Mouse (Mus musculus) MEL (cell line): ENCODE measurements around the gene Sox6. TPM values are rescaled to one million over a fixed set of nuclear protein-coding genes. Genes with fewer than 3 reads are reported as not detected.

Experiments
- DNase-seq: peaks from one replicate; pipeline ENCODE4 v3.0.0; 2011; ENCODE audit warnings: low read depth, low spot score
- H3K27ac ChIP-seq: 2 replicates; pipeline ENCODE4 v1.5.1; 2012; ENCODE audit warnings: low read depth, mild to moderate bottlenecking, control low read depth, low read length, moderate library complexity; ENCODE audit not compliant: control insufficient read depth
- H3K27me3 ChIP-seq, 2 experiments: fragments of 150-350 bp in 1 of 2; sonication (generic) in 1 of 2; 2 replicates each; pipeline ENCODE4 v1.6.1; 2012; ENCODE audit warnings: low read length in 2 of 2, mild to moderate bottlenecking in 2 of 2, improper control_type of control experiment in 1 of 2, moderate library complexity in 1 of 2; ENCODE audit not compliant: insufficient read depth in 2 of 2, control insufficient read depth in 1 of 2
- H3K36me3 ChIP-seq, 2 experiments: 2 replicates each; pipeline ENCODE4 v1.6.1; 2012 to 2014; ENCODE audit warnings: low read length in 2 of 2, improper control_type of control experiment in 1 of 2, inconsistent platforms in 1 of 2, mild to moderate bottlenecking in 1 of 2; ENCODE audit not compliant: insufficient read depth in 2 of 2, control insufficient read depth in 1 of 2
- H3K4me1 ChIP-seq, 2 experiments: fragments of 150-350 bp in 1 of 2; sonication (generic) in 1 of 2; 2 replicates each; pipeline ENCODE4 v1.6.1; 2012; ENCODE audit warnings: low read length in 2 of 2, improper control_type of control experiment in 1 of 2, mild to moderate bottlenecking in 1 of 2; ENCODE audit not compliant: insufficient read depth in 2 of 2, control insufficient read depth in 1 of 2
- H3K4me3 ChIP-seq, 2 experiments: fragments of 150-350 bp in 1 of 2; sonication (generic) in 1 of 2; 2 replicates each; pipeline ENCODE4 v1.5.1; 2012; ENCODE audit warnings: low read depth in 2 of 2, low read length in 2 of 2, mild to moderate bottlenecking in 2 of 2, moderate library complexity in 2 of 2, control low read depth in 1 of 2, improper control_type of control experiment in 1 of 2; ENCODE audit not compliant: control insufficient read depth in 1 of 2, insufficient read depth in 1 of 2
- H3K79me2 ChIP-seq: 2 replicates; pipeline ENCODE4 v1.6.1; 2012; ENCODE audit warnings: mild to moderate bottlenecking, low read length, moderate library complexity; ENCODE audit not compliant: control insufficient read depth, poor library complexity, insufficient read depth
- H3K9ac ChIP-seq: 2 replicates; pipeline ENCODE4 v1.6.1; 2012; ENCODE audit warnings: low read depth, mild to moderate bottlenecking, control low read depth, low read length, moderate library complexity; ENCODE audit not compliant: control insufficient read depth, poor library complexity, severe bottlenecking
- H3K9me3 ChIP-seq: fragments of 150-350 bp; sonication (generic); replicated peaks from 2 replicates; pipeline ENCODE4 v1.6.1; 2012; ENCODE audit warnings: mild to moderate bottlenecking, low read length, improper control_type of control experiment, moderate library complexity; ENCODE audit not compliant: insufficient read depth
- BHLHE40 ChIP-seq: IDR thresholded peaks from 2 replicates; pipeline ENCODE4 v1.6.1; 2012; ENCODE audit warnings: low read depth, mild to moderate bottlenecking, inconsistent platforms, low read length, improper control_type of control experiment, borderline replicate concordance
- E2F4 ChIP-seq: IDR thresholded peaks from 2 replicates; pipeline ENCODE4 v1.6.1; 2011; ENCODE audit warnings: low read depth, low read length, improper control_type of control experiment, borderline replicate concordance
- ELF1 ChIP-seq: IDR thresholded peaks from 2 replicates; pipeline ENCODE4 v1.6.1; 2014; ENCODE audit warnings: low read depth, mild to moderate bottlenecking, inconsistent platforms, low read length, improper control_type of control experiment, moderate library complexity
- EP300 ChIP-seq, 2 experiments: IDR thresholded peaks; 2 replicates each; pipeline ENCODE4 v1.6.1; 2011; ENCODE audit warnings: improper control_type of control experiment in 2 of 2, low read length in 2 of 2, low read depth in 1 of 2, mild to moderate bottlenecking in 1 of 2
- GATA1 ChIP-seq: IDR thresholded peaks from 2 replicates; pipeline ENCODE4 v1.6.1; 2011; ENCODE audit warnings: low read depth, low read length, improper control_type of control experiment
- MAFK ChIP-seq: IDR thresholded peaks from 2 replicates; pipeline ENCODE4 v1.6.1; 2011; ENCODE audit warnings: low read depth, mild to moderate bottlenecking, low read length, improper control_type of control experiment, borderline replicate concordance
- MAX ChIP-seq: IDR thresholded peaks from 2 replicates; pipeline ENCODE4 v1.6.1; 2011; ENCODE audit warnings: low read length, improper control_type of control experiment
- MAZ ChIP-seq: IDR thresholded peaks from 2 replicates; pipeline ENCODE4 v1.6.1; 2012; ENCODE audit warnings: low read depth, mild to moderate bottlenecking, inconsistent platforms, low read length, improper control_type of control experiment
- MEF2A ChIP-seq: IDR thresholded peaks from 2 replicates; pipeline ENCODE4 v1.6.1; 2014; ENCODE audit warnings: low read depth, mild to moderate bottlenecking, inconsistent platforms, low read length, improper control_type of control experiment; ENCODE audit not compliant: poor library complexity, insufficient replicate concordance, severe bottlenecking; ENCODE audit errors: extremely low read depth
- MXI1 ChIP-seq: IDR thresholded peaks from 2 replicates; pipeline ENCODE4 v1.6.1; 2011; ENCODE audit warnings: mild to moderate bottlenecking, low read depth, low read length, improper control_type of control experiment
- MYB ChIP-seq: IDR thresholded peaks from 2 replicates; pipeline ENCODE4 v1.6.1; 2011; ENCODE audit warnings: mild to moderate bottlenecking, low read depth, low read length, improper control_type of control experiment
- POLR2A ChIP-seq, 2 experiments: IDR thresholded peaks; 2 replicates each; pipeline ENCODE4 v1.6.1; 2011 to 2012; ENCODE audit warnings: low read length in 2 of 2, mild to moderate bottlenecking in 2 of 2, control low read depth in 1 of 2, improper control_type of control experiment in 1 of 2, low read depth in 1 of 2, moderate library complexity in 1 of 2; ENCODE audit not compliant: control insufficient read depth in 1 of 2, insufficient read depth in 1 of 2, poor library complexity in 1 of 2
- POLR2AphosphoS2 ChIP-seq: IDR thresholded peaks from 2 replicates; pipeline ENCODE4 v1.6.1; 2011; ENCODE audit warnings: low read length, improper control_type of control experiment
- SMC3 ChIP-seq: IDR thresholded peaks from 2 replicates; pipeline ENCODE4 v1.6.1; 2011; ENCODE audit warnings: low read depth, low read length, improper control_type of control experiment
- TCF12 ChIP-seq: IDR thresholded peaks from 2 replicates; pipeline ENCODE4 v1.6.1; 2014; ENCODE audit warnings: low read depth, mild to moderate bottlenecking, inconsistent platforms, low read length, improper control_type of control experiment, moderate library complexity
- UBTF ChIP-seq: IDR thresholded peaks from 2 replicates; pipeline ENCODE4 v1.6.1; 2012; ENCODE audit warnings: low read depth, mild to moderate bottlenecking, inconsistent platforms, low read length, improper control_type of control experiment, moderate library complexity, borderline replicate concordance; ENCODE audit not compliant: insufficient read depth
- USF1 ChIP-seq: IDR thresholded peaks from 2 replicates; pipeline ENCODE4 v1.6.1; 2014; ENCODE audit warnings: low read depth, mild to moderate bottlenecking, inconsistent platforms, low read length, improper control_type of control experiment, moderate library complexity
- ZC3H11A ChIP-seq: IDR thresholded peaks from 2 replicates; pipeline ENCODE4 v1.6.1; 2012; ENCODE audit warnings: low read depth, mild to moderate bottlenecking, inconsistent platforms, low read length, improper control_type of control experiment
- polyA plus RNA-seq, 2 experiments: library from polyadenylated mRNA; stranded (reverse) in 1 of 2; unstranded in 1 of 2; fragments of >175 nt in 1 of 2; fragments of >200 nt in 1 of 2; gene quantifications; 2 replicates each; pipeline versions ENCODE4 v1.2.1 to v1.2.4; 2012; ENCODE audit warnings: low replicate concordance in 2 of 2, low read depth in 1 of 2; ENCODE audit not compliant: insufficient read length in 2 of 2, insufficient read depth in 1 of 2, missing spikeins in 1 of 2
- total RNA-seq: library from RNA; depleted of rRNA; stranded (reverse); fragments of 300-350 nt; gene quantifications from 2 replicates; pipeline ENCODE4 v1.2.3, GENCODE M21; 2012

The Sox6 gene
- total and polyA plus RNA-seq, 3 experiments, result 2.6 to 4.6 TPM; not detected in 1

DNA sequence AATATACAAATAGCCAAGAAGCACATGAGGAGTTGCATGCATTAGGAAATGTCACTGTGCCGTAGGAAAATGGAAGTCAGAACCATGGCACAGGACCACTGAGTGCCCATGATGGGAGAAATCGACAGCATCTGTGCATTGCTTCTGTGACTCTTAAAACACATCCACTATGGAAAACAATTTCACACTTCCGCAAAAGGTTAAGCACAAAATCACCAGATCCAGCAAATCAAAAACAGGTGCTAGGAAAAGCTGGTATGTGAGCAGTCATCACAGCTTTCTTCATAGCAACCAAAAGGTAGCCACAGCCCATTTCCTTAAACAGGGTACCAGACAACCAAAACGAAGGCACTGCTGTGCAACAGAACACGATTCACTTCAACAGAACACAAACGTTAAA, 52.9 kb downstream of the Sox6 start:
- Histone ChIP-seq H3K4me1 (no peaks in the 10 kb centered on the region), H3K4me3 (no peak overlapping the region), H3K27ac (no peak overlapping the region)
- DNase-seq, result no peak
- no peak for TF ChIP-seq MAZ
- TF ChIP-seq, all 39 proteins: peak for 0
- H3K27me3 ChIP-seq, result no peaks in the 10 kb centered on the region; a peak in 1 of 4 replicates
- no peak overlapping the region for H3K9ac ChIP-seq
- H3K9me3 ChIP-seq, result no peaks in the 10 kb centered on the region
- H3K36me3 ChIP-seq, result no peaks in the 10 kb centered on the region
- no peaks in the 10 kb centered on the region for H3K79me2 ChIP-seq

DNA sequence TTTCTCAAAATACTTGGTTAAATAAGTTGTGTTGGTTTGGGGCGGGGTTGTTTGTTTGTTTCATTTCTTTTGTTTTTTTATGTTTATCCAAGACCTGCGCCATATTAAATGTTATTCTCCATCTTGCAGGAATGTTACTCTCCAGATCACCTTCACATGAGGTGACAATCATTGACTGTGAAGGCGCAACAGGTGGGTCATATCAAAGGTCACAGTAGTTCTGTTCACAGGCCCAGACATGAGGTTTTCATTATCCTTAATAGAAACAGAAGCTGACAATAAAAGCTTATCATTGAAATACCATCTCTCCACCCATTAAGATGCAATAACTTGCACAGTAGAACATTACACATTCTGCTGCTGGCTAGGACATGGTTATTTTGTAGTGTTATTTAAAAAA, 54.5 kb downstream of the Sox6 start:
- no peaks in the 10 kb centered on the region for H3K9me3 ChIP-seq
- no peak for TF ChIP-seq SMC3
- no peak for TF ChIP-seq MAFK
- no peak for TF ChIP-seq EP300 (IDR thresholded peaks at IDR 0.05; ENCODE audit: low read depth in 1 of 2, low read length in 2 of 2)
- no peak for TF ChIP-seq ZC3H11A
- TF ChIP-seq BHLHE40, result no peak
- no peak for TF ChIP-seq UBTF
- TF ChIP-seq POLR2AphosphoS2, result no peak
- TF ChIP-seq E2F4, result no peak
- no peak for TF ChIP-seq MYB
- no peak for TF ChIP-seq ELF1
- TF ChIP-seq POLR2A (IDR thresholded peaks at IDR 0.05; ENCODE audit: control insufficient read depth in 1 of 2, insufficient read depth in 1 of 2, low read depth in 1 of 2, low read length in 2 of 2, poor library complexity in 1 of 2), result no peak
- TF ChIP-seq MEF2A, result no peak
- TF ChIP-seq MAX, result no peak
- TF ChIP-seq TCF12, result no peak
- TF ChIP-seq MXI1, result no peak
- TF ChIP-seq GATA1, result no peak
- TF ChIP-seq USF1, result no peak
- no peak for DNase-seq
- H3K4me1 ChIP-seq, result peaks cover 3 to 4% of the 10 kb centered on the region in 2 experiments; a peak in 1 of 4 replicates
- no peaks in the 10 kb centered on the region; a peak in 1 of 4 replicates for H3K27me3 ChIP-seq
- no peak overlapping the region for H3K9ac ChIP-seq
- peaks cover 0 to 3% of the 10 kb centered on the region in 2 experiments; a peak in 2 of 4 replicates for H3K36me3 ChIP-seq
- H3K27ac ChIP-seq, result no peak overlapping the region
- no peak overlapping the region for H3K4me3 ChIP-seq
- H3K79me2 ChIP-seq, result no peaks in the 10 kb centered on the region
